Mouse (Mus musculus) forebrain, embryonic 15.5 days (tissue): Measurements from ENCODE around the gene Rin2. TPM values are rescaled to one million over a fixed set of nuclear protein-coding genes. Genes with fewer than 3 reads are reported as not detected.
"Not testable (repeated sequence)": the region's sequence is repeated elsewhere in the genome, so short reads cannot be mapped to it uniquely, and the experiment has no call there.

Experiments used
- ATAC-seq: fragments of 200-750 bp; cut with Nextera tagmentation; replicated peaks from 2 replicates; pipeline ENCODE4 v1.8.0; 2017; ENCODE audit warnings: mild to moderate bottlenecking, moderate TSS enrichment, moderate library complexity
- H3K27ac ChIP-seq: fragments of 300-500 bp; sonication (generic); replicated peaks from 2 replicates; pipeline ENCODE4 v1.5.1; 2015; ENCODE audit warnings: mild to moderate bottlenecking, inconsistent platforms
- H3K27me3 ChIP-seq: fragments of 300-500 bp; sonication (generic); 2 replicates; pipeline ENCODE4 v1.6.1; 2015; ENCODE audit warnings: inconsistent platforms
- H3K36me3 ChIP-seq: fragments of 300-500 bp; sonication (generic); 2 replicates; pipeline ENCODE4 v1.6.1; 2015; ENCODE audit warnings: mild to moderate bottlenecking, inconsistent platforms
- H3K4me1 ChIP-seq: fragments of 300-500 bp; sonication (generic); 2 replicates; pipeline ENCODE4 v1.6.1; 2015; ENCODE audit warnings: inconsistent platforms
- H3K4me2 ChIP-seq: fragments of 300-500 bp; sonication (generic); replicated peaks from 2 replicates; pipeline ENCODE4 v1.6.1; 2015; ENCODE audit warnings: mild to moderate bottlenecking, inconsistent platforms
- H3K4me3 ChIP-seq: fragments of 300-500 bp; sonication (generic); 2 replicates; pipeline ENCODE4 v1.5.1; 2015; ENCODE audit warnings: mild to moderate bottlenecking, inconsistent platforms
- H3K9ac ChIP-seq: fragments of 300-500 bp; sonication (generic); replicated peaks from 2 replicates; pipeline ENCODE4 v1.6.1; 2015; ENCODE audit warnings: mild to moderate bottlenecking, inconsistent platforms
- H3K9me3 ChIP-seq: fragments of 300-500 bp; sonication (generic); 2 replicates; pipeline ENCODE4 v1.6.1; 2016; ENCODE audit warnings: inconsistent platforms
- WGBS: fragments of 180-500 bp; shearing (Covaris S2); methylation state at CpG from one replicate; pipeline ENCODE4 v1.1.7; 2015; ENCODE audit warnings: mixed read lengths; 5-methylcytosine and 5-hydroxymethylcytosine counted together
- microRNA-seq: library from miRNA; unstranded; fragments of <30 nt; microRNA quantifications from one replicate; pipeline ENCODE4, GENCODE M21; 2016
- polyA plus RNA-seq: library from polyadenylated mRNA; unstranded; fragments of >200 nt; fragmentation: Nextera tagmentation; extraction: Ambion mirVana; gene quantifications from 2 replicates; pipeline ENCODE4 v1.2.1, GENCODE M21; 2015

Rin2 gene
- polyA plus RNA-seq, 1 experiment from 2014 or later = 12.4 TPM

DNA sequence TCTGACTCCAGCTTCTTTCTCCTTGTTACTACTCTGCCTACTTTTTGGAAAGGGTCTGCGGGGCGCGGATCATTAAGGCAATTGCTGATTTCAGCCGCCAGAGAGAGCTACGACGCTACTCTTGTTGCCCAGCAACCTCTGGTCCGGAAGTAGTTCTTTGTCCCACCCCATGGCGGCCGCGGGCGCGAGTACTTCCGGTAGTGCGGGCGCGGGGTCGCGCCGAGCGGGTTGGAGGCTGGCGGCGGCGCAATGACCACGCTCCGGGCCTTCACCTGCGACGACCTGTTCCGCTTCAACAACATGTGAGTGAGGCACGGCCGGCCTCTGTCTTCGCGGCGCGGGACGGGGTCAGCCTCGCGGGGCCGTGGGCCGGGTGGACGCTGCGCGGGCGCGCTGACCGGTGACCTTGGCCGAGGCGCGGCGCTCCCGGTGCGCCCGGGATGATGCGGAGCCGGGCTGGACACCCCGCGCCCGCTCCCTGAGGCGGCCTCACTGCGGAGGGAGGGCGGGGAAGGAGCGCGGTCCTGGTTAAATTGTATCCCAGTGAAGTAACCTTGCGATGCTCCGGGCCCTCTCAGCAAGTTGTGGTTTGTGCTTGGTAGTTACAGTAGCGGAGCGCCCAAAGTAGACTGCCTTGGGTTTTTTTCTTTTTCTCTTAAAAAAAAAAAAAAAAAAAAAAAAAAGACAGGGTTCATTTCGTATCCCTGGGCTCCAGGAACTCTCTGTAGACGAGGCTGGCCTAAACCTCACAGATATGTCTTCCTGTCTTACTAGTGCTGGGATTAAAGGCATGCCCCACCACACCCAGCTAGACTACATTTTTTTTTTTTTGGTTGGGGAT, 228.3 kb downstream of the Rin2 start:
- Histone ChIP-seq H3K27ac (peak overlapping the region; percentile 72), H3K36me3 (peaks cover 10% of the 10 kb centered on the region; the same call in 1 of the 2 replicates), H3K27me3 (no peaks in the 10 kb centered on the region), H3K4me1 (peaks cover 24% of the 10 kb centered on the region), H3K4me3 (peak overlapping the region; percentile 83), H3K9me3 (no peaks in the 10 kb centered on the region), H3K4me2 (peak overlapping the region; percentile 58), H3K9ac (peak overlapping the region; percentile 89)
- peak; percentile 98 for ATAC-seq
- WGBS = under 1% methylated on average over 68 of the region's 68 CpGs

DNA sequence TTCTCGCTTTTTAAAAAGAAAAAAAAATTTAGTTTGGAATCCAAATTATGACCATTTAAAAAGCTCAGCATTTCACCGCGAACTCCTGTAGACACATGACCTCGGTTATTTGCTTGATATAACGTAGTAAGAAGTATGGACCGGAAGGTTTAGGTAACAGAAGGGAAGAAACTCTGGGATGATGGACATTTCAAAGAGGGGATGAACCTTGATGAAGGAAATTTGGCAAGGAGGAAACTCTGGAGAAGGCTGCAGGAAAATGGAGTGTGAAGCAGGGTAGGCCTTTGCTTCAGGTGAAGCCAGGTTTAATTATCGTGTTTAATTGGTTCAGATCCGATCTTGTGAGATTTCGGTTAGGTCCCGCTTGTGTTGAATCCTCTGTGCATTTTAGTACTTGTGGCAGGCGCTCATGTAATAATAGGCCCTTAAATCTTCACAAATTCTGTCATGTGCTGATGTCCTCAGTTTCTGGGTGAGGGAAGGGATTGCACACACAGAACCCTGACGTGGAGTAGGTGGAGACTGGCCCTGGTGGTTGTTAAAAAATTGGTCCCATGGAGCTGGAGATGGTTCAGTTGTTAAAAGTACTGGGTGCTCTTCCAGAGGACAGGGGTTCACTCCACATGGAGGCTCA, 229.1 kb downstream of the Rin2 start:
- Histone ChIP-seq H3K9me3 (no peaks in the 10 kb centered on the region), H3K4me2 (peak overlapping the region; percentile 58), H3K9ac (peak overlapping the region; percentile 89; the same call in 1 of the 2 replicates), H3K27ac (no peak overlapping the region), H3K36me3 (peaks cover 15% of the 10 kb centered on the region; the same call in 1 of the 2 replicates), H3K27me3 (no peaks in the 10 kb centered on the region), H3K4me1 (peaks cover 24% of the 10 kb centered on the region), H3K4me3 (peak overlapping the region; percentile 83)
- ATAC-seq = no peak
- 31% methylated on average over 12 of the region's 12 CpGs for WGBS

DNA sequence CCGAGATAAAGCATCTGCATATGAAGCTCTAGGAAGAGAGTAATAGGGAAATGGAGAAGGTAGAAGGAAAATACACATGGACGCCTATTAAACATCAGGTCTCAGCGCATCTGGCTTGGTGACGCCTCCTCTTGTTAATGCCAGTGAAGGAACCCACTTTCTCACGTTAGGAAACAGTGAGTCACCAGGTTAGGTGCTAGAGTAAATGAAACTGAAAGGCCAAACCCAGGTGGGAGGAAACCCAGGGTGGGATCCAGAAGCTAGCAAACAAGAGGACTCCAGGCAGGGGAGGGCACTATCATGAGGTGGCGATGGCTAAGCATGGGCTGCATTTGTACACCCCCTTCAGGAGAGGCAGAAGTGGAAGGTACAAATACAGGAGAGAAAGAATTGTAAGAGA, 230.1 kb downstream of the Rin2 start:
- H3K27me3 ChIP-seq = no peaks in the 10 kb centered on the region
- H3K9ac ChIP-seq = no peak overlapping the region
- H3K4me1 ChIP-seq = peaks cover 24% of the 10 kb centered on the region
- H3K4me2 ChIP-seq = no peak overlapping the region
- peaks cover 18% of the 10 kb centered on the region; the same call in 1 of the 2 replicates for H3K36me3 ChIP-seq
- 85% methylated on average over 6 of the region's 6 CpGs for WGBS
- H3K9me3 ChIP-seq = no peaks in the 10 kb centered on the region
- no peak for ATAC-seq
- H3K27ac ChIP-seq = no peak overlapping the region
- H3K4me3 ChIP-seq = no peak overlapping the region

DNA sequence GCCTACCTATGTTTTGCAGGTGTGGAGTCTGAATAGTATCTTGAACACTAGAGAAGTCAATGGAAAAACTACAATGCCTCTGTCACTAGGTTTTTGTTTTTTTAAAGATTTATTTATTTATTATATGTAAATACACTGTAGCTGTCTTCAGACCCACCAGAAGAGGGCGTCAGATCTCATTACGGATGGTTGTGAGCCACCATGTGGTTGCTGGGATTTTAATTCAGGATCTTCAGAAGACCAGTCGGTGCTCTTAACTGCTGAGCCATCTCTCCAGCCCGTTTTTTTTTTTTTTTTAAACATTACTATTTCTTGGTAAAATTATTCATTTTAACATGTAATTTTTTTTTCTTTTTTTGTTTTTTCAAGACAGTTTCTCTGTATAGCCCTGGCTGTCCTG, 230.9 kb downstream of the Rin2 start:
- H3K27me3 ChIP-seq, H3K4me3 ChIP-seq, H3K27ac ChIP-seq, H3K9ac ChIP-seq, H3K4me2 ChIP-seq, ATAC-seq, H3K9me3 ChIP-seq: not testable (repeated sequence)
- peaks cover 24% of the 10 kb centered on the region for H3K36me3 ChIP-seq
- H3K4me1 ChIP-seq = peaks cover 24% of the 10 kb centered on the region
- WGBS = 47% methylated on average over 4 of the region's 4 CpGs

DNA sequence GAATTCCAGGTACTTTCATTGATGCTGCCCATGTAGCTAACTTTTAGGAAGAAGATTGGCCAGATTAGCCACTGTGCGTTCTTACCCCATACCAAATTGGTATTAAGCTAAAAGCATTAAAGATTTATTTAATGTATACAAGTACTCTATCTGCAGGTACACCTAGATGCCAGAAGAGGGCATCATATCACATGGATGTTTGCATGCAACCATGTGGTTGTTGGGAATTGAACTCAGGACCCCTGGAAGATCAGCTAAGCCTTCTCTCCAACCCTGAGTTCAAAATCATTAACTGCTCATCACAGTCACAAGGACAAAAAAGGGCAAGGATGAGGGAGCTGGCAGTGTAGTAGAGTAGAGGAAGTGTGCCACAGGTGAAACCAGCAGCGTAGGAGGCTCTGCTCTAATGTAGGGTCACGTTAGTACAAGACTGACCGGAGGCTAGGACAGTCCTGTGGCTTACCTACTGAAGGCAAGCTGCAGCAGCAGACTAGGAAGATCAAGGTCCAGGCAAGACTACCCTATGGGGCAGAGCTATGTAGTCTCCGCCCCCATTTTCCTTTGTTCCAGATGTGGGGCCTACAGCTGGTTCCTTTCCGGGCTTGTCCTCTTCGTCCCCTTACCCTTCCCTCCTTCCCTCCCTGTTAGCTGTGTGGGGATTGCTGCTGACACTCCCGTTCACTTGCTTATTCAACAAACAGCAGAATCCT, 246.1 kb downstream of the Rin2 start:
- no peaks in the 10 kb centered on the region for H3K27me3 ChIP-seq
- no peaks in the 10 kb centered on the region for H3K4me1 ChIP-seq
- WGBS = 89% methylated on average over 8 of the region's 8 CpGs
- H3K4me3 ChIP-seq = no peak overlapping the region
- no peak for ATAC-seq
- no peak overlapping the region for H3K4me2 ChIP-seq
- peaks cover 84% of the 10 kb centered on the region for H3K36me3 ChIP-seq
- no peaks in the 10 kb centered on the region for H3K9me3 ChIP-seq
- no peak overlapping the region for H3K27ac ChIP-seq
- no peak overlapping the region for H3K9ac ChIP-seq

DNA sequence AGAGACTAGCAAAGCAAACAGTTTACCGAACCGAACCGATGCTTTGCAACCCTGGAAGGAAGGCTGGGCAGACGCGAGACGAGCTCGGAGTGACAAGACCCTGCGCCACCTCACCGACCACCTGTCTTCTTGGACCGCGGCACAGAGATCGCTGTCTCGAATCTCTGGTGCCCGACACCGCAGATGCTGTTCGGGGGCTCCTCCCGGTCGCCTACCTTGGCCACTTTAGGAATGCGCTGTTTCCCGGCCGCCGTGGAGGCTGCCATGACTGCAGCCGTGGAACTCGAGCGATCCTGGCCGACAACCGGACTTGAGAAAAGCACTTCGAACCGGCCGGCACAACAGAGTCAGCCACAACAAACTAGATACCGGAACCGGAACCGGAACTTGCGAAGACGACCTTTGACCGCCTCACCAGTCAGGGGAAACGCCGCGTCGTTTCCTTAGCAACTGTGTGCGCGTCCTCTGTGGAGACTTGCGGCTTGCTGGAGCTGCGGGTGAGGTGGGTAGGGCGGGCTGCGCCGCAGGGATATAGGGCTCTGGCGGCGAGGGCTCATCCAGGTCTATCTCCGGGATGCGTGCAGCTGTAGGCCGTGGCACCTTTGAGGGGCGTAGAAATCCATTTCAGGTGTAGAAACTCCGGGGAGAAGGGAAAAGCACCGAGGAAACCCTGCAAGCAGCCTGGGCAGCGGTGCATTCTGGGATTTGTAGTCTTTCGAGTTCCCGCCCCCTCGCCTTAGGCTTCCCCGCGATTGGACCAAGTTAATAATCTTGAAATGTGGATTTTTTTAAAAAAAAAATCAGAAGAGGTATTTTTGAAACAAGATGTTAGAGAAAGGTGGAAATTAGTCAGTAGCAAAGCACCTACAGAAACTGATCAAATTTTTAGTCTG, 259.6 kb downstream of the Rin2 start, which contains the start of the genes Cfap61 and Crnkl1:
Gene Cfap61, plus strand, starts transcription at position 446 of the 893 bp plus-strand sequence.
Gene Crnkl1, minus strand, starts transcription at position 676 of the 893 bp plus-strand sequence.
- Histone ChIP-seq H3K36me3 (peaks cover 28% of the 10 kb centered on the region), H3K4me2 (peak within 1 kb of the TSS; percentile 83), H3K9ac (peak within 1 kb of the TSS; percentile 48), H3K4me1 (peaks cover 11% of the 10 kb centered on the region), H3K4me3 (peak within 1 kb of the TSS; percentile 98), H3K9me3 (no peaks in the 10 kb centered on the region), H3K27ac (no peak within 1 kb of the TSS), H3K27me3 (no peaks in the 10 kb centered on the region)
- WGBS = under 1% methylated on average over 61 of the region's 61 CpGs
- peak; percentile 99 for ATAC-seq

DNA sequence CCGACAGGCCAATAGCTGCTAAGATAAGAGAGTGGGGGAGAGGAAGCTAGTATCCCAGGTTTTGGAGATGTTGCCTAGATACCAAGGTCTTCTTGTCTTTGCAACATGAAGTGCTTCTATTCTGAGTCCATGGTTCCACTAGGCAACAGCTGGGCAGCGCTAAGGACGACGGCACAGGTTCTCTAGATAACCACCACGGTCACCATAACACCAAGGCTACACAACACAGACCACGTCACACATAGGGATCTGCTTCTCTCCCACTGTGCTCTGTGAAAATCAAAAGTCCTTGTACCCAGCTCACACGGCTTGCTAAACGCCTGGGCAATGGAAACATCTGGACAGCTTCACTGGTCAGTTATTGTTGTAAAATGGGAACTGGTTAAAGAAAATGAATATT, 262.0 kb downstream of the Rin2 start:
- peaks cover 11% of the 10 kb centered on the region for H3K4me1 ChIP-seq
- no peak for ATAC-seq
- H3K4me3 ChIP-seq = no peak overlapping the region
- H3K9ac ChIP-seq = no peak overlapping the region
- H3K36me3 ChIP-seq = peaks cover 7% of the 10 kb centered on the region; the same call in 1 of the 2 replicates
- H3K4me2 ChIP-seq = no peak overlapping the region
- no peak overlapping the region for H3K27ac ChIP-seq
- 86% methylated on average over 8 of the region's 8 CpGs for WGBS
- H3K9me3 ChIP-seq = no peaks in the 10 kb centered on the region
- no peaks in the 10 kb centered on the region for H3K27me3 ChIP-seq

Small RNA genes lying within 50 kb of the gene (microRNA-seq; reads per million reads assigned to microRNA genes)
- gene Gm25026 = not detected

Other genes with a start within 250 kb of the Rin2 start
- gene Naa20, start 226.9 kb downstream of the Rin2 start, polyA plus RNA-seq = 124 TPM in 2 replicates